Mouse (Mus musculus) hindbrain, embryonic 12.5 days (tissue): Measurements from ENCODE around the gene Cops2. TPM values are rescaled to one million over a fixed set of nuclear protein-coding genes. Genes with fewer than 3 reads are reported as not detected.

Experiments used
- ATAC-seq: fragments of 200-750 bp; cut with Nextera tagmentation; 2 replicates; pipeline ENCODE4 v1.8.0; 2017; ENCODE audit warnings: moderate TSS enrichment; ENCODE audit not compliant: low FRiP score
- H3K27ac ChIP-seq: fragments of 300-500 bp; sonication (generic); 2 replicates; pipeline ENCODE4 v1.5.1; 2016; ENCODE audit warnings: mild to moderate bottlenecking
- H3K27me3 ChIP-seq: fragments of 300-500 bp; sonication (generic); 2 replicates; pipeline ENCODE4 v1.6.1; 2016; ENCODE audit warnings: mild to moderate bottlenecking
- H3K36me3 ChIP-seq: fragments of 300-500 bp; sonication (generic); 2 replicates; pipeline ENCODE4 v1.6.1; 2016; ENCODE audit warnings: mild to moderate bottlenecking
- H3K4me1 ChIP-seq: fragments of 300-500 bp; sonication (generic); 2 replicates; pipeline ENCODE4 v1.6.1; 2016
- H3K4me2 ChIP-seq: fragments of 300-500 bp; sonication (generic); replicated peaks from 2 replicates; pipeline ENCODE4 v1.6.1; 2016; ENCODE audit warnings: mild to moderate bottlenecking
- H3K4me3 ChIP-seq: fragments of 300-500 bp; sonication (generic); 2 replicates; pipeline ENCODE4 v1.5.1; 2016; ENCODE audit warnings: mild to moderate bottlenecking
- H3K9ac ChIP-seq: fragments of 300-500 bp; sonication (generic); 2 replicates; pipeline ENCODE4 v1.6.1; 2016; ENCODE audit warnings: mild to moderate bottlenecking, moderate library complexity
- H3K9me3 ChIP-seq: fragments of 300-500 bp; sonication (generic); replicated peaks from 2 replicates; pipeline ENCODE4 v1.6.1; 2016; ENCODE audit warnings: mild to moderate bottlenecking
- WGBS: fragments of 180-500 bp; shearing (Covaris S2); methylation state at CpG from one replicate; pipeline ENCODE4 v1.1.7; 2016; 5-methylcytosine and 5-hydroxymethylcytosine counted together
- polyA plus RNA-seq: library from polyadenylated mRNA; unstranded; fragments of >200 nt; fragmentation: Nextera tagmentation; extraction: Ambion mirVana; gene quantifications from 2 replicates; pipeline ENCODE4 v1.2.1, GENCODE M21; 2016

Cops2 gene
- polyA plus RNA-seq, 1 experiment from 2014 or later: 76.4 TPM

DNA sequence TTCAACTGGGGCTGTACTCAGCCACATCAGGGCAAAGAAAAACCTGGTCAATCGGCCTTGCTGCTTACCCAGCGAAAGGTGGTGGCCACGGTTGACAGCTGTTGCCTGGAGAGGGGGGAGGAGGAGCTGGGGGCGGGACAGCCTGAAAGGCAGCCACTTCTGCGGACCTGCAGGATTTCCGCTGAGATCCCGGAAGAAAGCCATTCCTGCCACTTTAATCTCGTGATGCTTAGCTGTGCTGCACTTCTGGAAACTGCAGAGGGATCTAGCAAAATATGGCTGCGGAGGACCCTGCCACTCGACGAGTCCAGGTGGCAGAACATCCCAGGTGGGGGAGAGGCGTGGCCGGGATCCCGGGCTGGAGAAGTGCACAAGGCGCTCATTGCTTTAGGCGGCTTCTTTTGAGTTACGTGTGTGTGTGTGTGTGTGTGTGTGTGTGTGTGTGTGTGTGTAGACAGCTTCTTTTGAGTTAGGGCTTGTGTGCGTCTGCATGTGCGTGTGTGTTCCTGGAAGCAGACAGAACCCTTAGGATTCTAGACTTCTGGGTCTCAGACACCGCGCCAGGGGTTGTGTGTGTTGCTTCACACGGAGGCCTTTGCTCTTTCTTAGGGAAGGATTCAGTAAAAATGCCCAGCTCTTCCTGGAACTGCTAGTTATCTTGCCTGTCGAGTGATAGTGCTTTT, 7.3 kb upstream of the Cops2 start:
- Histone ChIP-seq H3K27ac (no peak overlapping the region), H3K4me3 (peak overlapping the region; percentile 41), H3K9me3 (no peaks in the 10 kb centered on the region), H3K36me3 (no peaks in the 10 kb centered on the region), H3K9ac (peak overlapping the region; percentile 60), H3K4me2 (peak overlapping the region; percentile 67), H3K4me1 (peaks cover 3% of the 10 kb centered on the region; the same call in 1 of the 2 replicates), H3K27me3 (no peaks in the 10 kb centered on the region)
- 7% methylated on average over 23 of the region's 23 CpGs for WGBS
- peak; percentile 63 for ATAC-seq

DNA sequence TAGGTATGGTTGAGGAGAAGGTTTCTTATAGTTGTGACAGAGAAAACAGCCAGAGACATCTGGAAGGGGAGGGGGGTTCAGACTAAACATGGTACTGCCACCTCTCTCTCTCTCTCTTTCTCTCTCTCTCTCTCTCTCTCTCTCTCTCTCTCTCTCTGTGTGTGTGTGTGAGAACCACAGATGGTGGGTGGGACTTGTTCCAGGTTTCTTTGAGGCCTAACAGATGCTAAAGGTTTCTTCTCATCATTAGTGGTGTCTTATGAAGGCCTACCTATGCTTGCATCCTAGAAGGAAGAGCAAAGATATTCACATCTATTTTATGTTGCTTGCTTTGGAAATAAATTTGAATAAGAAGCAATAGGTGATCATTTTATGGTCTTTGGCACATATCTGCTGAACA, 6.6 kb upstream of the Cops2 start:
- no peaks in the 10 kb centered on the region for H3K9me3 ChIP-seq
- H3K4me1 ChIP-seq: peaks cover 3% of the 10 kb centered on the region; the same call in 1 of the 2 replicates
- no peaks in the 10 kb centered on the region for H3K36me3 ChIP-seq
- H3K4me3 ChIP-seq: peak overlapping the region; percentile 41; the same call in 1 of the 2 replicates
- no peak overlapping the region for H3K9ac ChIP-seq
- no peak overlapping the region for H3K27ac ChIP-seq
- no peak for ATAC-seq
- peak overlapping the region; percentile 67; the same call in 1 of the 2 replicates for H3K4me2 ChIP-seq
- H3K27me3 ChIP-seq: no peaks in the 10 kb centered on the region

DNA sequence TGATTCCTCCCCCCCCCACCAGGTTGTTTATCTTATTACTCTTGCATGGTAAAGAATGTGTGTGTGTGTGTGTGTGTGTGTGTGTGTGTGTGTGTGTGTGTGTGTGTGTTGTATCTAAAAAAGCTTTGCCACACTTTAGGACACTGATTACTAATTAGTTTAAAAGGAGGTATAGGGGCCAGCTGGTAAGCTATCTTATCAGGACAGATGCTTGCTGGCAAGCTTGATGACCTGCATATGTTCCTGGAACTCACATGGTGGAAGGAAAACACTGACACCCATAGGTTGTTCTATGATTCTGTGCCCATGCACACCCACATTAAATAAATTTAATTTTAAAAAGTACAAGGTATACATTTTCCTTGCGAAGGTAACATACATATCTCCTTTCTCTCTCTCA, 5.6 kb upstream of the Cops2 start:
- H3K36me3 ChIP-seq: no peaks in the 10 kb centered on the region
- no peaks in the 10 kb centered on the region for H3K27me3 ChIP-seq
- no peak for ATAC-seq
- no peak overlapping the region for H3K4me2 ChIP-seq
- peaks cover 3% of the 10 kb centered on the region; the same call in 1 of the 2 replicates for H3K4me1 ChIP-seq
- H3K9ac ChIP-seq: no peak overlapping the region
- H3K4me3 ChIP-seq: no peak overlapping the region
- no peaks in the 10 kb centered on the region for H3K9me3 ChIP-seq
- H3K27ac ChIP-seq: no peak overlapping the region
- 83% methylated on average over 1 of the region's 1 CpGs for WGBS

DNA sequence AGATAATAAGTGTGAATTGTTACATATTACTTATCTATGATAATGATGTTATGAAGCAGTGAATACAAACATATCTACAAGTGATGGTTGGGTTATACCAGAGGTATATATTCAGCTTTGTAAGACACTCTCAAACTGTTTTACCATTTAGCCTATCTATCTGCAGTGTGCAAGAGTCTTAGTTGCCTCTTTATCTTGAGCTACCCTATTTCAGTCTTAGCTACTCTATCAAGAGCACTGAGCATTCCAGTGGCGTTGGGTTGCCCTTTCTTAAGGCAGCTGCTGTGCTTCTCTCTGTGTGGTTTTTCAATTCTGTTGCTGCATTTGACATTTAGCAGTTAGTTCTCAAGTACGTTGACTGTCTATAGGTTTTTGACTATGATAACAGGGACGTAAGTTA, 4.9 kb upstream of the Cops2 start:
- no peak overlapping the region for H3K27ac ChIP-seq
- H3K9me3 ChIP-seq: no peaks in the 10 kb centered on the region
- H3K4me1 ChIP-seq: peaks cover 3% of the 10 kb centered on the region; the same call in 1 of the 2 replicates
- H3K9ac ChIP-seq: no peak overlapping the region
- WGBS: 83% methylated on average over 3 of the region's 3 CpGs
- no peak overlapping the region for H3K4me3 ChIP-seq
- no peak for ATAC-seq
- no peak overlapping the region for H3K4me2 ChIP-seq
- H3K27me3 ChIP-seq: no peaks in the 10 kb centered on the region
- no peaks in the 10 kb centered on the region for H3K36me3 ChIP-seq

DNA sequence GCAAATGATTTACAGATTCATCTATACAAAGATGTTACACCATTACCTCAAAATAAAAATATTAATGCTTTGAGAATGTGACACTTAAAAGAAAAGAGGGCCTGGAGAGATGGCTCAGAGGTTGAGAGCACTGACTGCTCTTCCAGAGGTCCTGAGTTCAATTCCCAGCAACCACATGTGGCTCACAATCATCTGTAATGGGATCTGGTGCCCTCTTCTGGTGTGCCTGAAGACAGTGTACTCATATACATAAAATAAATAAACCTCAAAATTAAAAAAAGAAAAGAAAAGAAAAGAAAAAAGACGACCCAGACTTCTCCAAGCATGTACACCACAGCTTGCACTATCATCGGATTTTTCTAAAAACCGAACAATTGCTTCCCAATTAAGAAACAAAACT, 1.2 kb downstream of the Cops2 start:
- WGBS: 49% methylated on average over 3 of the region's 3 CpGs
- H3K36me3 ChIP-seq: no peaks in the 10 kb centered on the region
- ATAC-seq: no peak
- H3K27me3 ChIP-seq: no peaks in the 10 kb centered on the region
- H3K4me1 ChIP-seq: peaks cover 6% of the 10 kb centered on the region
- peak overlapping the region; percentile 100 for H3K4me3 ChIP-seq
- H3K4me2 ChIP-seq: peak overlapping the region; percentile 59
- no peak overlapping the region for H3K9ac ChIP-seq
- H3K9me3 ChIP-seq: no peaks in the 10 kb centered on the region
- no peak overlapping the region for H3K27ac ChIP-seq

DNA sequence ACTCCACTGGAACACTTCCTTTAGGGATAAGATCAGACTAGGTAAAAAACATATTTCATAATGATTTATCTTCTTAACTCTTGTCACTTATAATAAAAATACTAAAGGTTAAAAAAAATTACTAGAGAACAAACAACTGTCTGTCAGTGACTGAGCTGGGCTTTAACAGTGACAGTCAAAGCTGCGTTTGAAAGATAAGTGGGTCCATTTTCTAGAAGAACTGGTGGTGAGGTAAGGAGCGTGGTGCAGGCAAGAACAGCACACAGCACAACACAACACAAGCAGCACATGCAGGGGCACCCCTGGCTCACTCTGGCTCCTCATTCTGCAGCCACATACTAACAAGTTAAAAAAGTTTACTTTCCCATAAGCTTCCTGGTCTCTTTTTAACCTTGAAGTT, 7.7 kb downstream of the Cops2 start:
- no peaks in the 10 kb centered on the region for H3K9me3 ChIP-seq
- H3K4me1 ChIP-seq: no peaks in the 10 kb centered on the region; the same call in 1 of the 2 replicates
- H3K4me2 ChIP-seq: no peak overlapping the region
- no peak for ATAC-seq
- H3K36me3 ChIP-seq: peaks cover 20% of the 10 kb centered on the region
- WGBS: 86% methylated on average over 2 of the region's 2 CpGs
- no peak overlapping the region for H3K9ac ChIP-seq
- no peak overlapping the region for H3K4me3 ChIP-seq
- H3K27ac ChIP-seq: no peak overlapping the region
- no peaks in the 10 kb centered on the region for H3K27me3 ChIP-seq

DNA sequence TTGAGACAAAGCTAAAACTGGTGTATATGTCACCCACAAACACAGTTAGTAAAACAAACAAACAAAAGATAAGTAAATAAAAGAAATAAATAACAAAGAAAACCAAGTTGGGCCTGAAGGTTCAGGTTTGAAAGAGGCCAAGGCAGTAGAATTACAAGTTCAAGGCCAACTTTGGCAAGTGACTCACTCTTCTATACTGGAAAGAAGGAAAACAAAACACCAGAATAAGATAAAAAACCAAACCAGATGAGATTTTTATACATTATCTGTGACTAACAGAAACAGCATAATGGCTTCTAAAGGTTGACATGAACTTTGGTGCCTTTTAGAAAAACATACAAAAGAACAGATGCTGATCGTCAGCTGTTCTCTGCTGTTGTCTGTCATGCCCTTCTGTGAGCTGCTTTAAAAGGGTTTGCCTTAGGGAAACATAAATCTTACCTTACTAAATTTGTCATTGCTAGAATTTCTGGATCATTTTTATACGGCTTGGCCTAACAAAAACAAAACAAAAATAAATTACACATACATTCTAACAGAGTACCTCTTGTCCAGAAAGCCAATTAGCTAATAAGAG, 20.1 kb downstream of the Cops2 start:
- Histone ChIP-seq H3K9me3 (no peaks in the 10 kb centered on the region), H3K4me3 (no peak overlapping the region), H3K27ac (no peak overlapping the region), H3K9ac (no peak overlapping the region), H3K27me3 (no peaks in the 10 kb centered on the region), H3K36me3 (peaks cover 61% of the 10 kb centered on the region), H3K4me2 (no peak overlapping the region), H3K4me1 (no peaks in the 10 kb centered on the region)
- no peak for ATAC-seq
- WGBS: 79% methylated on average over 2 of the region's 2 CpGs

DNA sequence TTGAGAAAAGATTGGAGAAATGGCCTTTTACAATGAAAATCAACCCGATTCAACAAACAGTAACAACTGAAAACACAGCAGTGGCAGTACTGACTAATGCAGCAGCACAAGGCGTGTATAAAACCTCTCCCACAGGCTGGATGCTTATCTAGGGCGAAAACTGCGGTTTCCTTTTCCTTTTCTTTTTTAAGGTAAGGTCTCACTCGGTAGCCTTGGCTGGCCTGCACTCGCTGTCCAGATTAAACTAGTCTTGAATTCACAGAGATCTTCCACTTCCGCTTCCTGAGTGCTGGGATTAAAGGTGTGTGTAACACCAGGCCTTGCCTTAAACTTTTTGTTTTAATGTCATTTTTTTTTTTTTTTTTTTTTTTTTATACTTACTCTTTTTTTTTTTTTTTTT, 20.8 kb downstream of the Cops2 start:
- Histone ChIP-seq H3K9me3 (no peaks in the 10 kb centered on the region), H3K27ac (no peak overlapping the region), H3K4me2 (no peak overlapping the region), H3K36me3 (peaks cover 62% of the 10 kb centered on the region), H3K27me3 (no peaks in the 10 kb centered on the region), H3K9ac (no peak overlapping the region), H3K4me1 (no peaks in the 10 kb centered on the region), H3K4me3 (no peak overlapping the region)
- 95% methylated on average over 7 of the region's 7 CpGs for WGBS
- ATAC-seq: no peak

DNA sequence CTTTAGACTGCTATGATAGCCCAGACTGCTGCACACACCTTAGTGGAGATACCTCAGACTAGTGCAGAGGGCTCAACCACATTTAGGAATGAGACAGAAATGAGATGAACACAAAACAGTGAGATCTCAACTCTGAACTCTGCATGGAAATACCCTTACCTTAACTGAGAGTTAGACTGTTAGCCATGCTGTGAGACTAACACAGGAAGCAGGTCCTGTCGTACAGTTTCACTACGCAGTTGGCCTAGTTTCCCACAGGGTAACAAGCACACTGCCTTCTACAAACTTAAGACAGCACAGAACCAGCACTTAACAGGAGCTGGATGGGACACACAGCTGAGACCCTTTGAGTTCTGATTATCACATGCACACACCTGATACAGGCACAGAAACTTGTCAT, 29.0 kb downstream of the Cops2 start:
- Histone ChIP-seq H3K4me3 (no peak overlapping the region), H3K27ac (no peak overlapping the region), H3K27me3 (no peaks in the 10 kb centered on the region), H3K4me2 (no peak overlapping the region), H3K9ac (no peak overlapping the region), H3K9me3 (no peaks in the 10 kb centered on the region), H3K36me3 (peaks cover 37% of the 10 kb centered on the region), H3K4me1 (no peaks in the 10 kb centered on the region)
- no peak for ATAC-seq
- WGBS: 98% methylated on average over 2 of the region's 2 CpGs

DNA sequence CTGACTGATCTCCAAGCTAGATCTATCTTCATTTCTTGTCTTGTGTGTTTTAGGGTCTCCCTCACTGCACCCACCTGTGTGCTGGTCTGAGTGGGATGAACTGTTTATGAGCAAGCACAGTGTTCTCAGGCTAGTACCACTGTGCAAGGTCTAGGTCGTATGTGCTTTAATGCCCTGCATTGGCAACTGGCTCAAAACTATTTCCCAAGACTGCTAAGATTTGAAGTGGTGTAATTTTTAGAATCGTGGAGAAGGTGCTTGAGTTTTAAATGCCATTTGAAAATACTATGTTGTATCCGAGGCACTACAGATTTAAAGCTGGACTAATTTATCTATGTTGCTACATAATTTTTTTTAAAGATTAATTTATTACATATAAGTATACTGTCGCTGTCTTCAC, 31.0 kb downstream of the Cops2 start:
- H3K4me3 ChIP-seq: no peak overlapping the region
- no peak for ATAC-seq
- no peaks in the 10 kb centered on the region for H3K4me1 ChIP-seq
- no peak overlapping the region for H3K9ac ChIP-seq
- WGBS: 89% methylated on average over 4 of the region's 4 CpGs
- H3K27me3 ChIP-seq: no peaks in the 10 kb centered on the region
- H3K4me2 ChIP-seq: no peak overlapping the region
- no peak overlapping the region for H3K27ac ChIP-seq
- H3K36me3 ChIP-seq: peaks cover 22% of the 10 kb centered on the region
- H3K9me3 ChIP-seq: no peaks in the 10 kb centered on the region

DNA sequence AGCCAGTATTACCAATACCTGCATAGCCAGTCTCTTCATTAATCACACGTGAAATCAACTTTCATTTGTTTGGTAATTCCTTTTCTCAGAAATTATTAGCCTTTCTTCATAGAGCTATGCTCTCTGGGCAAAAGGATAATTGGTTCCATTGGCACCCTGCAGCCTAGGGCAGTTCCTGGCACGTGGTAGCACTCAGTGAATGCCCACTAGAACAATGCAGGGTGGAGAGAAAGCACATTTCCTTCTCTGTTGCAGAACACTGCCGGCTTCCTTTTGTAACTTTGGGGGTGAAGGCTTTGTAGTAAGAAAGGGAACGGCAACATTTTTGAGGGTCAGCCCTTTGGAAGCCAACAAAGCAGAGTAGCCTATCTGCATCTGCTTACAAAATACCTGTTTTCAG, 32.7 kb downstream of the Cops2 start:
- H3K27ac ChIP-seq: no peak overlapping the region
- no peak for ATAC-seq
- H3K9me3 ChIP-seq: no peaks in the 10 kb centered on the region
- no peak overlapping the region for H3K9ac ChIP-seq
- H3K27me3 ChIP-seq: no peaks in the 10 kb centered on the region
- no peak overlapping the region for H3K4me2 ChIP-seq
- WGBS: 53% methylated on average over 4 of the region's 4 CpGs
- no peaks in the 10 kb centered on the region for H3K4me1 ChIP-seq
- H3K36me3 ChIP-seq: peaks cover 8% of the 10 kb centered on the region
- H3K4me3 ChIP-seq: no peak overlapping the region

DNA sequence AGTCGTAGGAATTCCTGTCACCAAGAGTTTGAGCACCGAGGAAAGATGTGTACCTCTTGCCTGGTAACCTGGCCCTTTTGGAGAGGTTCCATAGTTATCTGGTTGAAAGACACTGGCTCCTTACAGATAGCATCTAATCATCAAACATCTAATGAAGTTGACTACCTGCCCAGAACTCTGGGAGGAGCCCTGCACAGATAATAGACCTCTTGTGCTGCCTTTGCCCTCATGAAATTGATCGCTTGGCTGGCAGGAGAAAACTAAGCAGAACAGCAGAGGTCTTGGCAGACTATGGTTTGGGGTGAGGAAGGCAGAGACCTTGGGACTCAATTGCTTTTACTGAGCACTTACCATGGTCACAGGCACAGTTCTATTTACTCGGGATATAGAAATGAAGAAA, 38.5 kb downstream of the Cops2 start:
- Histone ChIP-seq H3K4me2 (no peak overlapping the region), H3K27me3 (no peaks in the 10 kb centered on the region), H3K9ac (no peak overlapping the region), H3K9me3 (no peaks in the 10 kb centered on the region), H3K27ac (no peak overlapping the region), H3K4me3 (no peak overlapping the region), H3K36me3 (no peaks in the 10 kb centered on the region), H3K4me1 (no peaks in the 10 kb centered on the region)
- no peak for ATAC-seq
- 82% methylated on average over 4 of the region's 4 CpGs for WGBS

DNA sequence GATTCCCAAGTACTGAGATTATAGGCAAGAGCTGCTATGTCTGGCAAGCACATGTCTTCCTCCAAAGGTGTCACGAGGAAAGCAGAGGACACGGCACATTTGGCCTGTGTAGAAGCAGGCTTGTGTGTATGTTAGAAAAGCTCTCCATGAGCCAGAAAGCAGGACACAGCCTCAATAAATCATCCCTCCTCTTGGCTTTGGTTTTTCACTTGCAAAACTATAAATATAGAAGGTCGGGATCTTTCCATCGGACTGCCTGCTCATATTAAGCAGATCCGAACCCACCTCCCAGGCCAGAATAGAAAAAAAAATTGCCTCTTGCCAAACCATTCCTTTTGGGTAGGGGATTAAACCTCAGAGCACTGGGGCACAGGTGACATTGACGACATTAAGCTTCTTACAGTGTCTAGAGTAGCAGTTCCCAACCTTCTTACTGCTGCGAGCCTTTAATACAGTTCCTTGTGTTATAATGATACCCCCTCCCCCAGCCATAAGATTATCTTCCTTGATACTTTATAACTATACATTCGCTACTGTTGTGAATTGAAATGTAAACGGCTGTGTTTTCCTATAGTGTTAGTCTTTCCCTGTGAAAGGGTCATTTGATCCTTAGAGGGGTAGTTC, 44.9 kb downstream of the Cops2 start:
- Histone ChIP-seq H3K4me2 (no peak overlapping the region), H3K4me1 (no peaks in the 10 kb centered on the region), H3K36me3 (no peaks in the 10 kb centered on the region), H3K27ac (no peak overlapping the region), H3K9ac (no peak overlapping the region), H3K4me3 (no peak overlapping the region), H3K27me3 (no peaks in the 10 kb centered on the region), H3K9me3 (no peaks in the 10 kb centered on the region)
- no peak for ATAC-seq
- 79% methylated on average over 9 of the region's 9 CpGs for WGBS
